Mouse (Mus musculus) heart, embryonic 11.5 days (tissue): Measurements from ENCODE around the gene B4galt1. TPM values are rescaled to one million over a fixed set of nuclear protein-coding genes. Genes with fewer than 3 reads are reported as not detected.

Experiments used
- ATAC-seq: fragments of 200-750 bp; cut with Nextera tagmentation; replicated peaks from 2 replicates; pipeline ENCODE4 v1.8.0; 2017; ENCODE audit warnings: moderate library complexity; ENCODE audit not compliant: insufficient number of reproducible peaks, low FRiP score, low TSS enrichment
- H3K27ac ChIP-seq: fragments of 300-500 bp; sonication (generic); 2 replicates; pipeline ENCODE4 v1.5.1; 2014; ENCODE audit warnings: mild to moderate bottlenecking, low read depth, low read length
- H3K27me3 ChIP-seq: fragments of 300-500 bp; sonication (generic); 2 replicates; pipeline ENCODE4 v1.6.1; 2014; ENCODE audit warnings: mild to moderate bottlenecking, low read length, mixed read lengths; ENCODE audit not compliant: control insufficient read depth, insufficient read depth
- H3K36me3 ChIP-seq: fragments of 300-500 bp; sonication (generic); 2 replicates; pipeline ENCODE4 v1.6.1; 2014; ENCODE audit warnings: mild to moderate bottlenecking, low read length, moderate library complexity, mixed read lengths; ENCODE audit not compliant: control insufficient read depth, insufficient read depth
- H3K4me1 ChIP-seq: fragments of 300-500 bp; sonication (generic); 2 replicates; pipeline ENCODE4 v1.6.1; 2014; ENCODE audit warnings: low read length; ENCODE audit not compliant: control insufficient read depth, insufficient read depth
- H3K4me2 ChIP-seq: fragments of 300-500 bp; sonication (generic); 2 replicates; pipeline ENCODE4 v1.6.1; 2014; ENCODE audit warnings: mild to moderate bottlenecking, moderate library complexity
- H3K4me3 ChIP-seq: fragments of 300-500 bp; sonication (generic); 2 replicates; pipeline ENCODE4 v1.5.1; 2014; ENCODE audit warnings: low read depth, low read length
- H3K9ac ChIP-seq: fragments of 300-500 bp; sonication (generic); 2 replicates; pipeline ENCODE4 v1.6.1; 2014; ENCODE audit warnings: mild to moderate bottlenecking, low read depth, low read length, moderate library complexity
- H3K9me3 ChIP-seq: fragments of 300-500 bp; sonication (generic); replicated peaks from 2 replicates; pipeline ENCODE4 v1.6.1; 2016; ENCODE audit warnings: low read length; ENCODE audit not compliant: control insufficient read depth
- WGBS: fragments of 180-500 bp; shearing (Covaris S2); extraction: QIAGEN DNeasy Blood & Tissue Kit; methylation state at CpG from one replicate; pipeline ENCODE4 v1.1.7; 2014; ENCODE audit not compliant: insufficient replicate concordance; 5-methylcytosine and 5-hydroxymethylcytosine counted together
- polyA plus RNA-seq: library from polyadenylated mRNA; unstranded; fragments of >200 nt; fragmentation: Nextera tagmentation; extraction: Ambion mirVana; gene quantifications from 2 replicates; pipeline ENCODE4 v1.2.1, GENCODE M21; 2014

B4galt1 gene
- polyA plus RNA-seq, 1 experiment from 2014 or later: 43.9 TPM

DNA sequence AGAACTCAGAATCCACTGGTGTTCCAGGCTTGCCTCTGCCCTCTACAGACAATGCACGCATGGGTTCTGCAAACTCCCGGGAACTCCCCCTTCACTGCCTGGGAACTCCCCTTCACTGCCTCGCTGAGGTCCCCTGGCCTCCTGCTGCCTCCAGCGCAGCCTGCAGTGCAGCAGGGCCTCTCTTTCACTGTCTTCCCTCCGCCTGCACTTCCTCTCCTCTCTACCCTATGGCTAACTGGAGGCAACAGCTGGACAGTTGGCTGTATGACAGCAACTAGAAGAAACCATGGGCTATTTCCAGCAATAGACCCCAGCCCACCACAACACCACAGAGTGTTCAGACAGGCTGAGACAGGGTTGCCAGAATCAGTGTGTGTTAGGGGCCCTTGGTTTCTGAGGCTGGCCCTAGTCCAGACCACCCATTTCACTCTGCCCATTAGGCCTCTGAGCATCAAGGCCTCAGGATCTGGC lies 9.5 kb downstream of the B4galt1 start:
- Histone ChIP-seq H3K36me3 (no peaks in the 10 kb centered on the region), H3K27me3 (no peaks in the 10 kb centered on the region), H3K9me3 (no peaks in the 10 kb centered on the region), H3K9ac (peak overlapping the region; percentile 6; the same call in 1 of the 2 replicates), H3K4me2 (no peak overlapping the region), H3K4me1 (peaks cover 83% of the 10 kb centered on the region), H3K27ac (peak overlapping the region; percentile 72), H3K4me3 (no peak overlapping the region)
- peak; percentile 43 for ATAC-seq
- WGBS: 8% methylated on average over 5 of the region's 5 CpGs

DNA sequence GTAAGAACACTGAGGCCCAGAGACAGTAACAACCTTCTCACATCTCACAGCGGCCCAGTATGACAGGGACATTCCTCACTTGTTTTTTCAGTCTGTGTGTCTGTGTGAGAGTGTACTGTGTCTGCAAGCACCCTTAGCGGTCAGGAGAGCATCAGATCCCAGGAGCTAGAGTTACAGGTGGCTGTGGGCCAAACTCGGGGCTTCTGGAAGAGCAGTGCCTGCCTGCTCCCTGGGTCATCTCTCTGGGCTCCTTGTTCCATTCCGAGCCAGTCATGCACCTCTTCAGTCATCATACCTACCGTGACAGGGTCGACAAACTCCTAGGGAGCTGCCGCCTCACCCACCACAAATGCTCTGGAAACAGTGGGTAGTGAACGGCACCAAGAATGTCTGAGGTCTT lies 10.1 kb downstream of the B4galt1 start:
- Histone ChIP-seq H3K4me3 (no peak overlapping the region), H3K4me2 (no peak overlapping the region), H3K9ac (peak overlapping the region; percentile 6; the same call in 1 of the 2 replicates), H3K27me3 (no peaks in the 10 kb centered on the region), H3K27ac (peak overlapping the region; percentile 72), H3K36me3 (no peaks in the 10 kb centered on the region), H3K4me1 (peaks cover 82% of the 10 kb centered on the region), H3K9me3 (no peaks in the 10 kb centered on the region)
- no peak for ATAC-seq
- 57% methylated on average over 8 of the region's 8 CpGs for WGBS

DNA sequence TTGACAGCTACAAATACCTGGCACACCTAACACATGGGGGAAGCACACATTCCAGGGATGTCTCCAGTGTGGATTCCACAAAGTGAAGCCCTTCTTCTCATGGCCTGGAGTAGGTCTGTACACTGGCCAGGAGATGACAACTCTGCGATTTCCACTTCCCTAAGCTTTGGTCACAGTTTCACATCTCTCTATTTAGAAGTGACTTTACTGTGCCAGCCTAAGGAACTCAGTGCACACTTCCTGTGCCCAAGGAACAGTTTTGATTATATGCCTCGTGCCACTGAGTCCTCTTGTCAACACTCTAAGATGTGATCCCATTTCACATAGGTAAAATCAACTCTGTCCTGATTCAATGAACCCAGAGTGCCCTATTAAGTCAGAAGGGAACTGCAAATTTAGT lies 13.4 kb downstream of the B4galt1 start:
- Histone ChIP-seq H3K27ac (no peak overlapping the region), H3K4me1 (peaks cover 71% of the 10 kb centered on the region)
- WGBS: 67% methylated on average over 2 of the region's 2 CpGs

DNA sequence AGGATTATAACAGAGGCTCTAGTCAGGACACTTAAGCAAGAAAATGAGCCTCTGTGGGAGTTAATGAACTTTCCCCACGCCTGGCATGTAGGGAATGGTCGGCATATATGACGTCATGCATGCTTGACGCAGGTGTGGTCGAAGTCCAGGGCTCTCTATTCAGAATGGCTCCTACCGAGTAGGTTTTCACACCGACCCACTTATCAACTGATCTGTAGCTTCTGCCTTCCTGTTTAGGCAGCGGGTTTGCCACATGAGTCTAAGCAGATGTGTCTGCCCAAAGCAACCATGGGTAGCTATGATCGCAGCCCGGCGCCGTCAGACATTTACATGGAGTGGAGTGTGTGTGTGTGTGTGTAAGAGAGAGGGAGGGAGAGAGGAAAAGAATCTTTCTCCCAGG lies 14.6 kb downstream of the B4galt1 start:
- ATAC-seq: no peak
- H3K4me2 ChIP-seq: no peak overlapping the region

More for the DNA sequence above, 13.4 kb downstream of the B4galt1 start:
- no peaks in the 10 kb centered on the region for H3K36me3 ChIP-seq
- no peaks in the 10 kb centered on the region for H3K27me3 ChIP-seq
- H3K4me3 ChIP-seq: no peak overlapping the region
- ATAC-seq: no peak
- H3K9me3 ChIP-seq: no peaks in the 10 kb centered on the region
- no peak overlapping the region for H3K9ac ChIP-seq
- no peak overlapping the region for H3K4me2 ChIP-seq

DNA sequence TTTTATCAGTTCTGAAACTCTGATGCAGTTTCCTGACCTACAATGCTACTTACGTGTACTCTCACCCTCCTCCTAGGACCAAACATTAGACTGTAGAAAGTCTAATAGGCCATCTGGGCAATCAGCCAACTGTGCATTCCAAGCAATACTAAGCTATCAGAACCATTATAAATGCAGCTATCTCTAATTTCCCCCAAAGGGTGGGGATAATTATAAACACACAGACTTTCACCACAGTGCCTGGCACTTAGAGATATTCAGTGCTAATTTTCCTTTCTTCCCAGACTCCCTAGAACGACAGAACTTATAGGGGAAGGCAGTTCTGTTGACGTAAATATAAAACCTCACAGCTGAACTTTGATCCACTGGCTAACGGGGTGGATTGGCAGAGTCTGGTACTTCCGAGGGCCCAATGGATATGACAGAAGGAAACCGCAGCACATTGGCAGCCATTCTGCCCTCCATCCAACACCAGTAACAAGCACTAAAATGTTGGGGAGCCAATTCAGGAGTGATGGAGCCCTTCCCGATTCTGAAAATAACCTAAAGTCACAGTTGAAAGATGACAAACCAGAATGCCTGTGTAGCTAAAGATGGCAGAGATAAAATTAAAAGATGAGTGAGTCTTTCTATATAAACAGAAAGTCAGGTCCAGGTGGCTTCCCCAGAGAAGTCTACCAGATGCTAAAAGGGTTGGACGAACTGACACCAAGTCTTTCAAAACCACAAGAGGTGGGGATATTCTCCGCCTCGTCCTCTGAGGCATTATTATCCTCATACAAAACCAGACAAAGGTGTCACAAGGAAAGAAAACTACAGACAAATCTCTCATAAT lies 16.1 kb downstream of the B4galt1 start:
- H3K4me2 ChIP-seq: peak overlapping the region; percentile 53
- no peaks in the 10 kb centered on the region for H3K27me3 ChIP-seq
- peaks cover 49% of the 10 kb centered on the region for H3K4me1 ChIP-seq
- WGBS: 46% methylated on average over 10 of the region's 10 CpGs
- H3K4me3 ChIP-seq: no peak overlapping the region
- H3K9ac ChIP-seq: peak overlapping the region; percentile 16; the same call in 1 of the 2 replicates
- H3K36me3 ChIP-seq: no peaks in the 10 kb centered on the region
- peak; percentile 63; the same call in 1 of the 2 replicates for ATAC-seq
- H3K27ac ChIP-seq: peak overlapping the region; percentile 89
- no peaks in the 10 kb centered on the region for H3K9me3 ChIP-seq

More for the DNA sequence above, 14.6 kb downstream of the B4galt1 start:
- Histone ChIP-seq H3K4me1 (peaks cover 64% of the 10 kb centered on the region), H3K4me3 (no peak overlapping the region), H3K9me3 (no peaks in the 10 kb centered on the region), H3K27me3 (no peaks in the 10 kb centered on the region), H3K36me3 (no peaks in the 10 kb centered on the region), H3K27ac (peak overlapping the region; percentile 48; the same call in 1 of the 2 replicates), H3K9ac (no peak overlapping the region)
- 70% methylated on average over 12 of the region's 12 CpGs for WGBS

DNA sequence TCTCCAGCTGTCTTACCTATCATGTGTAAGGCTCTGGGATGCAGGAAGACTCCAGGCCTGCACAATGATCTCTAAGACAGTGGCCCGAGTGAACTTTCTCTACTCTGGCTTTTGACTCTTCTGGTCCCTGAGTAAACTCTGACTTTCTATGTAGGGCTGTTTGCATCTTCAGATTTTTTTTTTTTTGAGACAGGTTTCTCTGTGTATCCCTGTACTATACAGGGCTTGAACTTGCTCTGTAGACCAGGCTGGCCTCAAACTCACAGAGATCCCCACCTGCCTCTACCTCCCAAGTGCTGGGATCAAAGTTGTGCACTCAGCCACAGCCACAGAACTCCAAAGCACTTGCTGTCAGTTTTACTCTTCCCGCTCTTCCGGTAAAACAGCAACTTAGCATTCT lies 16.8 kb downstream of the B4galt1 start:
- H3K4me3 ChIP-seq: no peak overlapping the region
- no peaks in the 10 kb centered on the region for H3K9me3 ChIP-seq
- H3K27ac ChIP-seq: peak overlapping the region; percentile 89
- no peak overlapping the region for H3K9ac ChIP-seq
- H3K27me3 ChIP-seq: no peaks in the 10 kb centered on the region
- no peaks in the 10 kb centered on the region for H3K36me3 ChIP-seq
- peaks cover 45% of the 10 kb centered on the region for H3K4me1 ChIP-seq
- peak overlapping the region; percentile 53 for H3K4me2 ChIP-seq
- no peak for ATAC-seq
- 34% methylated on average over 3 of the region's 3 CpGs for WGBS

DNA sequence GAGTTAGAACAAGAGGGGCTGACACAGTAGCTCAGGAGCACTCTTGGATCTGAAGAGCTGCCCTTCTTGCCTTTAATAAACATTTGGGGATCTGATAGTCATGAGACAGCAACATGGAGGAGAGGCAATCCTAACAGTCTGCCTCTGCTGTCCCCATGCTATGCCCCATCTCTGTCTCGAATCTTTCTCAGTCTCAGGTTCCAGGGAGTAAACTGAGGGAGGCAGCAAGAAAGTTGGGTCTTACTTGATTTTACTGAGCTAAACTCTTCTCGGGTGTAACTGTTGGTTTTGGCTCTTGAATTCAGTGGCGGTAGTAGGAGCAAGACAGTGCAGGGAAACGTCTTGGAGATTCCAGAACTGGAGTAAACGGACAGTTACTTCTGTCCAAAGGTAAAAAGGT lies 18.9 kb downstream of the B4galt1 start:
- Histone ChIP-seq H3K4me1 (peaks cover 36% of the 10 kb centered on the region), H3K36me3 (no peaks in the 10 kb centered on the region), H3K4me2 (no peak overlapping the region), H3K9me3 (no peaks in the 10 kb centered on the region), H3K4me3 (no peak overlapping the region), H3K9ac (no peak overlapping the region), H3K27me3 (no peaks in the 10 kb centered on the region), H3K27ac (no peak overlapping the region)
- 80% methylated on average over 5 of the region's 5 CpGs for WGBS
- ATAC-seq: no peak

DNA sequence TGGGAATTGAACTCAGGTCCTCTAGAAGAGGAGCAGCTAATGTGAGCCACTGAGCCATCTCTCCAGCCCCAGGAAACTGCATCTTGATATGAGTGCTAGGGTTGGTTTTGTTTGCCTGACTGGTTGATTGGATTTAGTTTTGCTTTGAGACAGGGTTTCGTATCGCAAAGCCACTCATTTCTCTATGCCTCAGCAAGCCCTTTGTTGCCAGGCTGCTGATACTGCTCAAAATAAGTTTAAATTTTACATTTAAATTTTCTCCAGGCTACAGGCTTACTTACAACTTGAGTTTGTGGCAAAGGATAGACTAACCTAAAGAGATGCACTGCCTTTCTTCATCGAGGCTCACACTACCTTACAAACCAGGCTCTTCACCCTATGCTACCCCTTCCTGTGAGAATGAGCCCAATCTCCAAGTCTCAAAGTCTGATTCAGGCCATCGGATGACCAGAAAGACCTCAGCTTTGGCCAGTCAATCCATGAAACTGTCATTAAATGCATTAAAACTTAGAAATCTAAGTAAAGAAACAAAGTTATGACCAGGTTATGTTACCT lies 19.5 kb downstream of the B4galt1 start:
- H3K36me3 ChIP-seq: no peaks in the 10 kb centered on the region
- peaks cover 31% of the 10 kb centered on the region for H3K4me1 ChIP-seq
- no peak overlapping the region for H3K4me2 ChIP-seq
- no peaks in the 10 kb centered on the region for H3K9me3 ChIP-seq
- no peak overlapping the region for H3K9ac ChIP-seq
- no peak overlapping the region for H3K4me3 ChIP-seq
- H3K27ac ChIP-seq: no peak overlapping the region
- H3K27me3 ChIP-seq: no peaks in the 10 kb centered on the region
- ATAC-seq: no peak
- 93% methylated on average over 4 of the region's 4 CpGs for WGBS
